Mouse (Mus musculus) thymus, adult 2 months (tissue): ENCODE results near the gene Ntm.

Experiments used
- CTCF ChIP-seq: fragments of 200-500 bp; IDR thresholded peaks from 2 replicates; pipeline ENCODE4 v1.5.1; 2012; ENCODE audit warnings: mild to moderate bottlenecking, control low read depth, low read length, moderate library complexity, borderline replicate concordance; ENCODE audit not compliant: control insufficient read depth, poor library complexity, insufficient read depth; ENCODE audit errors: extremely low read depth
- POLR2A ChIP-seq: fragments of 200-500 bp; IDR thresholded peaks from 2 replicates; pipeline ENCODE4 v1.6.1; 2012; ENCODE audit warnings: mild to moderate bottlenecking, low read length, control low read depth, moderate library complexity; ENCODE audit not compliant: control insufficient read depth, poor library complexity, insufficient read depth; ENCODE audit errors: extremely low read depth

GRCm38 (mm10) chr9:29011476-29011875 is 951.5 kb downstream of the Ntm start:
- TF ChIP-seq POLR2A (no peak), CTCF (no peak)
